Mouse (Mus musculus): ENCODE results near the gene Draxin.

GRCm38 (mm10) chr4:148109215-148109614 lies 21.3 kb downstream of the Draxin start:
- no peak for TF ChIP-seq CTCF (IDR thresholded peaks at IDR 0.05; ENCODE audit: extremely low read depth, insufficient read depth, insufficient read length, insufficient replicate concordance)
- TF ChIP-seq POLR2A (IDR thresholded peaks at IDR 0.05; ENCODE audit: low read depth, low read length) = no peak
